Mouse (Mus musculus) spleen, adult 2 months (tissue): ENCODE data around the gene Ajap1.

Experiments used
- CTCF ChIP-seq: fragments of 200-500 bp; IDR thresholded peaks from 2 replicates; pipeline ENCODE4 v1.5.1; 2011; ENCODE audit warnings: mild to moderate bottlenecking, inconsistent platforms; ENCODE audit not compliant: insufficient read depth, insufficient read length, insufficient replicate concordance; ENCODE audit errors: extremely low read depth
- POLR2A ChIP-seq: fragments of 200-500 bp; IDR thresholded peaks from 2 replicates; pipeline ENCODE4 v1.6.1; 2011; ENCODE audit warnings: low read depth, low read length, inconsistent platforms

DNA sequence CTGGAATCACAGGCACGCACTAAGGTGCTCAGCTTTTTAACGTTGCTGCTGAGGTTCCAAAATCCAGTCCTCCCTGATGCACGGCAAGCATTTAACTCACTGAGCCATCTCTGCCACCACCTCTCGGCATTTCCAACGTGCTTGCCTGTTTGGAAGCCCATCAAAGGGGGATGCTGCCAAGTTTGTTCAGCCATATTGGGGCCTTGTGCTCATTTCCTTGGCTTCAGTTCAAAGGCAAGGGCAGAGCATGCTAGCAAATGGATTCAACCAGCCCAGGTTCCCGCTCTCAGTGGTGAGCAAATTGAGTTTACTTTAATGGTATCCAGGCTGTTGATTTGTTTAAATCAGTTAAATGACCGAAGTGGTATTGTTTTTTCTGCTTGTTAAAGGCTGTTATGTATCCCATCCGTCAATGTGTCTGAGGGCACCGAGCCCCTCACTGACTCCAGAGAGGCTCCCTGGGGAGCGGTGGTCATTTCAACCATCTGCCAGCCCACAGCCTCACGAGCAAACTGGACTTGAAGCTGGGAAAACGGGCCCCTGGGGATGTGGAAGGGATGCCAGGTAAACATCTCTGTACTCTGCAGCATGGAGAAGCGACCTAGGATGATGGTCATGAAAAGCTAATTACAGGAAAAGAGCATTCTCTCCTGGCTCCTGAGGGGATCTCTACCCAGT lies 121.6 kb downstream of the Ajap1 start:
- TF ChIP-seq POLR2A (no peak), CTCF (no peak)
